Mouse (Mus musculus) intestine, embryonic 14.5 days (tissue): ENCODE measurements around the gene Klhl24. TPM values are rescaled to one million over a fixed set of nuclear protein-coding genes. Genes with fewer than 3 reads are reported as not detected.
"Not testable (repeated sequence)": the region's sequence is repeated elsewhere in the genome, so short reads cannot be mapped to it uniquely, and the experiment has no call there.

Experiments
- ATAC-seq: fragments of 200-750 bp; cut with Nextera tagmentation; replicated peaks from 2 replicates; pipeline ENCODE4 v1.8.0; 2017; ENCODE audit warnings: low read depth, moderate number of reproducible peaks, moderate TSS enrichment, moderate library complexity; ENCODE audit not compliant: low FRiP score, low TSS enrichment
- DNase-seq: peaks from one replicate; pipeline ENCODE4 v3.0.0-alpha.2; 2018; ENCODE audit warnings: low spot score
- H3K27ac ChIP-seq: fragments of 300-500 bp; sonication (generic); 2 replicates; pipeline ENCODE4 v1.5.1; 2014; ENCODE audit warnings: low read depth, mild to moderate bottlenecking, control low read depth
- H3K27me3 ChIP-seq: fragments of 300-500 bp; sonication (generic); replicated peaks from 2 replicates; pipeline ENCODE4 v1.6.1; 2014; ENCODE audit warnings: low read length, control low read depth; ENCODE audit not compliant: control insufficient read depth, insufficient read depth
- H3K36me3 ChIP-seq: fragments of 300-500 bp; sonication (generic); 2 replicates; pipeline ENCODE4 v1.6.1; 2014; ENCODE audit warnings: low read length, control low read depth; ENCODE audit not compliant: control insufficient read depth, insufficient read depth
- H3K4me1 ChIP-seq: fragments of 300-500 bp; sonication (generic); replicated peaks from 2 replicates; pipeline ENCODE4 v1.6.1; 2014; ENCODE audit warnings: low read length, control low read depth, mixed read lengths; ENCODE audit not compliant: control insufficient read depth, insufficient read depth
- H3K4me2 ChIP-seq: fragments of 300-500 bp; sonication (generic); 2 replicates; pipeline ENCODE4 v1.6.1; 2014; ENCODE audit warnings: low read length
- H3K4me3 ChIP-seq: fragments of 300-500 bp; sonication (generic); 2 replicates; pipeline ENCODE4 v1.5.1; 2014; ENCODE audit warnings: low read depth, low read length, control low read depth, mixed read lengths
- H3K9ac ChIP-seq: fragments of 300-500 bp; sonication (generic); 2 replicates; pipeline ENCODE4 v1.6.1; 2014; ENCODE audit warnings: mild to moderate bottlenecking, low read length
- H3K9me3 ChIP-seq: fragments of 300-500 bp; sonication (generic); 2 replicates; pipeline ENCODE4 v1.6.1; 2016; ENCODE audit warnings: low read length, control low read depth; ENCODE audit not compliant: control insufficient read depth
- WGBS: fragments of 180-500 bp; shearing (Covaris S2); extraction: QIAGEN DNeasy Blood & Tissue Kit; methylation state at CpG from one replicate; pipeline ENCODE4 v1.1.7; 2014; 5-methylcytosine and 5-hydroxymethylcytosine counted together
- polyA plus RNA-seq: library from polyadenylated mRNA; unstranded; fragments of >200 nt; fragmentation: Nextera tagmentation; extraction: Ambion mirVana; gene quantifications from 2 replicates; pipeline ENCODE4 v1.2.1, GENCODE M21; 2014

The Klhl24 gene
- polyA plus RNA-seq, 1 experiment from 2014 or later: 22.0 TPM

- WGBS: 60% methylated on average over 4 of the region's 4 CpGs
- H3K9me3 ChIP-seq: no peaks in the 10 kb centered on the region
These were observed 18.7 kb downstream of the Klhl24 start for GRCm38 (mm10) chr16:20116069-20116468.

GRCm38 (mm10) chr16:20126319-20126883, 29.1 kb downstream of the Klhl24 start:
- 62% methylated on average over 10 of the region's 10 CpGs for WGBS
- H3K4me3 ChIP-seq, ATAC-seq, H3K27ac ChIP-seq, H3K9me3 ChIP-seq, H3K27me3 ChIP-seq, H3K9ac ChIP-seq, H3K4me2 ChIP-seq, H3K4me1 ChIP-seq, DNase-seq: not testable (repeated sequence)
- peaks cover 44% of the 10 kb centered on the region for H3K36me3 ChIP-seq

More at GRCm38 (mm10) chr16:20116069-20116468, 18.7 kb downstream of the Klhl24 start:
- Histone ChIP-seq H3K4me1 (no peaks in the 10 kb centered on the region), H3K27ac (no peak overlapping the region), H3K9ac (no peak overlapping the region), H3K4me2 (no peak overlapping the region), H3K27me3 (no peaks in the 10 kb centered on the region), H3K4me3 (no peak overlapping the region), H3K36me3 (peaks cover 64% of the 10 kb centered on the region)
- DNase-seq (no peak), ATAC-seq (no peak)

GRCm38 (mm10) chr16:20130397-20130796, 33.1 kb downstream of the Klhl24 start:
- H3K4me2 ChIP-seq: no peak overlapping the region
- no peak overlapping the region for H3K27ac ChIP-seq
- peaks cover 12% of the 10 kb centered on the region for H3K36me3 ChIP-seq
- no peaks in the 10 kb centered on the region for H3K27me3 ChIP-seq
- 63% methylated on average over 2 of the region's 2 CpGs for WGBS
- no peak for ATAC-seq
- no peaks in the 10 kb centered on the region for H3K9me3 ChIP-seq
- H3K4me1 ChIP-seq: no peaks in the 10 kb centered on the region
- DNase-seq: no peak
- no peak overlapping the region for H3K4me3 ChIP-seq
- no peak overlapping the region for H3K9ac ChIP-seq

GRCm38 (mm10) chr16:20140772-20141531, 43.6 kb downstream of the Klhl24 start, which contains the start of gene Yeats2:
TSS of gene Yeats2 (plus strand) at chr16:20141063.
- peak within 1 kb of the TSS; percentile 89 for H3K4me2 ChIP-seq
- WGBS: under 1% methylated on average over 79 of the region's 92 CpGs
- H3K4me3 ChIP-seq: peak within 1 kb of the TSS; percentile 83
- H3K9ac ChIP-seq: peak within 1 kb of the TSS; percentile 91
- ATAC-seq: peak; percentile 93
- H3K9me3 ChIP-seq: no peaks in the 10 kb centered on the region
- H3K36me3 ChIP-seq: no peaks in the 10 kb centered on the region
- H3K4me1 ChIP-seq: peaks cover 13% of the 10 kb centered on the region
- H3K27ac ChIP-seq: peak within 1 kb of the TSS; percentile 89
- no peaks in the 10 kb centered on the region for H3K27me3 ChIP-seq
- DNase-seq: peak; percentile 95

GRCm38 (mm10) chr16:20144568-20144967, 47.2 kb downstream of the Klhl24 start:
- WGBS: 94% methylated on average over 3 of the region's 3 CpGs
- Histone ChIP-seq H3K9ac (no peak overlapping the region), H3K4me2 (no peak overlapping the region), H3K27me3 (no peaks in the 10 kb centered on the region), H3K4me1 (peaks cover 13% of the 10 kb centered on the region), H3K27ac (no peak overlapping the region), H3K4me3 (no peak overlapping the region), H3K9me3 (no peaks in the 10 kb centered on the region), H3K36me3 (no peaks in the 10 kb centered on the region)
- ATAC-seq (no peak), DNase-seq (no peak)

- Histone ChIP-seq H3K9me3 (no peaks in the 10 kb centered on the region), H3K9ac (no peak overlapping the region), H3K27ac (no peak overlapping the region), H3K27me3 (no peaks in the 10 kb centered on the region), H3K36me3 (peaks cover 58% of the 10 kb centered on the region), H3K4me3 (no peak overlapping the region), H3K4me2 (no peak overlapping the region), H3K4me1 (no peaks in the 10 kb centered on the region)
- ATAC-seq (no peak), DNase-seq (no peak)
- 60% methylated on average over 5 of the region's 5 CpGs for WGBS
These were observed 54.6 kb downstream of the Klhl24 start for GRCm38 (mm10) chr16:20151991-20152390.

- WGBS: 60% methylated on average over 3 of the region's 3 CpGs
- ATAC-seq: no peak
- no peaks in the 10 kb centered on the region for H3K27me3 ChIP-seq
- H3K4me2 ChIP-seq: no peak overlapping the region
- H3K4me1 ChIP-seq: no peaks in the 10 kb centered on the region
- peaks cover 70% of the 10 kb centered on the region for H3K36me3 ChIP-seq
- H3K9ac ChIP-seq: no peak overlapping the region
- H3K4me3 ChIP-seq: no peak overlapping the region
- no peak overlapping the region for H3K27ac ChIP-seq
- DNase-seq: no peak
- H3K9me3 ChIP-seq: no peaks in the 10 kb centered on the region
These were observed 56.4 kb downstream of the Klhl24 start for GRCm38 (mm10) chr16:20153742-20154141.

- Histone ChIP-seq H3K4me3 (no peak overlapping the region), H3K9me3 (no peaks in the 10 kb centered on the region), H3K4me1 (no peaks in the 10 kb centered on the region), H3K9ac (no peak overlapping the region), H3K27me3 (no peaks in the 10 kb centered on the region), H3K4me2 (no peak overlapping the region), H3K36me3 (peaks cover 91% of the 10 kb centered on the region), H3K27ac (no peak overlapping the region)
- 86% methylated on average over 2 of the region's 2 CpGs for WGBS
- ATAC-seq (no peak), DNase-seq (no peak)
These were observed 62.8 kb downstream of the Klhl24 start for GRCm38 (mm10) chr16:20160130-20160529.
